Mouse (Mus musculus) hindbrain, embryonic 11.5 days (tissue): ENCODE measurements at regions not wholly inside any gene's neighbourhood (a gene's known extent, or its start where the extent isn't known, plus 50 kb on each side); places are given as distances from the start of the nearest gene placed in this dataset.

Experiments
- ATAC-seq: fragments of 200-750 bp; cut with Nextera tagmentation; 2 replicates; pipeline ENCODE4 v1.8.0; 2017; ENCODE audit warnings: mild to moderate bottlenecking, moderate TSS enrichment, moderate library complexity; ENCODE audit not compliant: low FRiP score
- DNase-seq: peaks from one replicate; pipeline ENCODE4 v3.0.0-alpha.2; 2015; ENCODE audit warnings: low spot score
- H3K27ac ChIP-seq: fragments of 300-500 bp; sonication (generic); 2 replicates; pipeline ENCODE4 v1.5.1; 2014; ENCODE audit warnings: mild to moderate bottlenecking, low read depth, low read length
- H3K27me3 ChIP-seq: fragments of 300-500 bp; sonication (generic); 2 replicates; pipeline ENCODE4 v1.6.1; 2014; ENCODE audit warnings: mild to moderate bottlenecking, low read length, moderate library complexity, mixed read lengths; ENCODE audit not compliant: control insufficient read depth, insufficient read depth
- H3K36me3 ChIP-seq: fragments of 300-500 bp; sonication (generic); 2 replicates; pipeline ENCODE4 v1.6.1; 2014; ENCODE audit warnings: mild to moderate bottlenecking, low read length, moderate library complexity, mixed read lengths; ENCODE audit not compliant: control insufficient read depth, insufficient read depth
- H3K4me1 ChIP-seq: fragments of 300-500 bp; sonication (generic); replicated peaks from 2 replicates; pipeline ENCODE4 v1.6.1; 2014; ENCODE audit warnings: low read length, mixed read lengths; ENCODE audit not compliant: control insufficient read depth, insufficient read depth
- H3K4me2 ChIP-seq: fragments of 300-500 bp; sonication (generic); replicated peaks from 2 replicates; pipeline ENCODE4 v1.6.1; 2014; ENCODE audit warnings: mild to moderate bottlenecking, low read depth, low read length
- H3K4me3 ChIP-seq: fragments of 300-500 bp; sonication (generic); 2 replicates; pipeline ENCODE4 v1.5.1; 2014; ENCODE audit warnings: low read depth, low read length
- H3K9ac ChIP-seq: fragments of 300-500 bp; sonication (generic); 2 replicates; pipeline ENCODE4 v1.6.1; 2014; ENCODE audit warnings: low read depth, low read length
- H3K9me3 ChIP-seq: fragments of 300-500 bp; sonication (generic); 2 replicates; pipeline ENCODE4 v1.6.1; 2016; ENCODE audit warnings: low read length; ENCODE audit not compliant: control insufficient read depth
- WGBS: fragments of 180-500 bp; shearing (Covaris S2); extraction: QIAGEN DNeasy Blood & Tissue Kit; methylation state at CpG from one replicate; pipeline ENCODE4 v1.1.7; 2014; 5-methylcytosine and 5-hydroxymethylcytosine counted together

- ATAC-seq (no peak), DNase-seq (no peak)
- H3K36me3 ChIP-seq = no peaks in the 10 kb centered on the region
- H3K9me3 ChIP-seq = no peaks in the 10 kb centered on the region
- H3K4me1 ChIP-seq = no peaks in the 10 kb centered on the region
- H3K27me3 ChIP-seq = no peaks in the 10 kb centered on the region
- no peak overlapping the region for H3K27ac ChIP-seq
- no peak overlapping the region for H3K4me3 ChIP-seq
- 81% methylated on average over 10 of the region's 10 CpGs for WGBS
- H3K9ac ChIP-seq = no peak overlapping the region
- H3K4me2 ChIP-seq = no peak overlapping the region
Measured at GRCm38 (mm10) chr14:58817961-58818504, 324.7 kb downstream of the 1700129C05Rik start.

DNA sequence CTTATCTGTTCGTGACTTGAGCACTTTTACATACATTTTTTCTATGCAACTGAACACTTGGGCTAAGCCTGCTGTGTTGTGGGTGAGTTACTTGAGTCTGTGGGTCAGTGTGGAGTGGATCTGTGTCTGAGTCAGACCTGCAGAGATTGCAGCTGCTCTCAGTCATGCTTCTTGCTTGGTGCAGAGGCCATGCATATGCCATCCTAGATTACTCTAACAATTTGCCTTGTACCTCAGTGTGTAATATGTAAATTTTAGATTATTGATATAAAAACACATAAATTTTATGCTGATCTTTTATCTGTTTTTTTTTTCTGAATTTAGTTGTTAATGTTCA is 326.2 kb downstream of the 1700129C05Rik start:
- H3K27me3 ChIP-seq = no peaks in the 10 kb centered on the region
- no peaks in the 10 kb centered on the region for H3K9me3 ChIP-seq
- H3K4me2 ChIP-seq = no peak overlapping the region
- no peak for DNase-seq
- no peak overlapping the region for H3K9ac ChIP-seq
- H3K4me3 ChIP-seq = no peak overlapping the region
- no peak overlapping the region for H3K27ac ChIP-seq
- H3K4me1 ChIP-seq = no peaks in the 10 kb centered on the region
- 69% methylated on average over 1 of the region's 1 CpGs for WGBS
- no peak for ATAC-seq
- H3K36me3 ChIP-seq = no peaks in the 10 kb centered on the region

DNA sequence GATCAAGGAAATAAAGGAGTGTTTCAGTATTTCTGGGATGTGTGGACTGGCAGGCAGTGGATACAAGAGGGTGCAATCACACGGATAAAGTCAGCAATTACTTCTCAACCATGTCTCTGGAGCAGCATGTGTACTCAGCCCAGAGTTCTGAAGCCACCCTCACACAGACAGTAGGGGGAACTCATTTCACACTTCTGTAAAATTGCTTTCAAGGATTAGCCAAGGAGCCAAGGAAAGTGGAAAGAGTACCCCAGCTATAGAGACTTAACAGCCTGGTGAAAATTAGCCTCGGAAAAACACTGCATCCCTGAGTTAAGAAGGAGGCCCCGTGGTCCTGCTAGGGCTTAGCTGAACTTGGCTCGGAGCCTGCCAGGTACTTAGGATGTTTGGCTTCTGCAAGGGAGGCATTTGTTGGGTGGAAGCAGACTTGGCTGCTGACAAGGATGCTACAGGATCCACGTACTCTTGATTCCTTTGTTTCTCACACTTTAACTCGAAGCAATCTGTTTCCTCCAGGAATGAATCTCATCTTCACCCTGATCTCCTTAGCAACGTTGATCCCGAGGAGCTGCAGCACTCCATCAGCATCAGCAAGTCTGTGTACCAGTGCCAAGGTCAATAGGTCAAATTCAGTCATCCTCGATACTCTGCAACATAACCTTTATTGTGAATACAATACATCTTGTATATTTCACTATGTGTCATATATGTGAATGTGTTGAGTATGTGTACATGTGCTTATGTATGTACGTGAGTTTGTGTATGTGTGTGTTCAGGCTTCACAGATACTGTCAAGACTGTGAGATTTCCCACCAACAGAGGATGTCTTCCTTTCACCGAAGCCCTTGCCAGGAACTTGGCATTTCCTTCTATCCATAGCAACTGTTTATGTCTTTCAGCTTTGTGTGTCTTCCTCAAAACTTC is 326.8 kb downstream of the 1700129C05Rik start:
- 74% methylated on average over 11 of the region's 11 CpGs for WGBS
- ATAC-seq = no peak
- Histone ChIP-seq H3K9me3 (no peaks in the 10 kb centered on the region), H3K4me1 (no peaks in the 10 kb centered on the region), H3K27me3 (no peaks in the 10 kb centered on the region), H3K4me3 (no peak overlapping the region), H3K27ac (no peak overlapping the region), H3K36me3 (no peaks in the 10 kb centered on the region), H3K9ac (no peak overlapping the region), H3K4me2 (no peak overlapping the region)
- no peak for DNase-seq

GRCm38 (mm10) chr14:58812585-58812984 is 330.1 kb downstream of the 1700129C05Rik start:
- Histone ChIP-seq H3K27ac (no peak overlapping the region), H3K9ac (no peak overlapping the region), H3K4me2 (no peak overlapping the region), H3K4me1 (no peaks in the 10 kb centered on the region), H3K27me3 (no peaks in the 10 kb centered on the region), H3K9me3 (no peaks in the 10 kb centered on the region), H3K36me3 (no peaks in the 10 kb centered on the region), H3K4me3 (no peak overlapping the region)
- WGBS = 75% methylated on average over 5 of the region's 5 CpGs
- DNase-seq = no peak
- no peak for ATAC-seq

GRCm38 (mm10) chr14:58801402-58801861 is 341.3 kb downstream of the 1700129C05Rik start:
- Histone ChIP-seq H3K4me1 (no peaks in the 10 kb centered on the region), H3K4me3 (no peak overlapping the region), H3K4me2 (no peak overlapping the region), H3K9me3 (no peaks in the 10 kb centered on the region), H3K27ac (no peak overlapping the region), H3K9ac (no peak overlapping the region), H3K27me3 (no peaks in the 10 kb centered on the region), H3K36me3 (no peaks in the 10 kb centered on the region)
- ATAC-seq (no peak), DNase-seq (no peak)

DNA sequence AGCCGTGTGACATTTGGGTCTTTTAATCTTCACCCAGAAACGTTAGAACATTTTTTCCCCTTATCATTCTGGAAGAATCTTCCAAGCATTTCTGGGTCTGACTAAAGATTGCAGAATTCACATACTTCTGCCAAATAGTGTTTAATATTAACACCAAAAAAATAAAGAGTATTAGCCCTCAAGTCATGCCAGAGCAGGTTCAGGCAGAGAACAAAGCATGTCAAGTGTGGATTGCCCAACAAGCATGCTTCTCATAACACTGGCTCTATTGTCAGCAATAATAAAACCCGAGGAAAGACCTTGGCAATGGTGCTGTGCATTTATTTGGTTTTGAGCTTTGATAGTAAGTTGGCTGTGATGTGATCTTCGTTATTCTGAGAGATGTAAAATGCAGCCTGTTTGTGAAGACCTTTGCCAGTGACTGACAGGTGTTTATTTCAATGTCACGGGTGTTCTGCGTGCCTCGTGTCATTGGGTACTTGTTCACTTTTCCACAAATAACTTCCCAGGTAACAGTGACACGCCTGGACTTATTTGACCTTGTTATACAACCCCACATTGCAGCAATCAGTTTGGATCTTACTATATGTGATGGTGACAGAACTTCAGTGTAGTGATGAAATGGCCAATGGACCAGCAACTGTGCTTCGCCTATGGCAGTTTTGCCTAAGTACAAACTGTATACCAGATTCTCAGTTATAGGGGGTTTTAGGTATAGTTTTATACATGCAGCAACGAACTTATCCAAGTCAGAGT is 354.3 kb downstream of the 1700129C05Rik start:
- 86% methylated on average over 10 of the region's 10 CpGs for WGBS
- ATAC-seq (no peak), DNase-seq (no peak)
- no peaks in the 10 kb centered on the region for H3K9me3 ChIP-seq
- H3K36me3 ChIP-seq = no peaks in the 10 kb centered on the region
- no peak overlapping the region for H3K4me2 ChIP-seq
- no peak overlapping the region for H3K9ac ChIP-seq
- H3K4me3 ChIP-seq = no peak overlapping the region
- no peaks in the 10 kb centered on the region for H3K27me3 ChIP-seq
- no peak overlapping the region for H3K27ac ChIP-seq
- H3K4me1 ChIP-seq = no peaks in the 10 kb centered on the region

DNA sequence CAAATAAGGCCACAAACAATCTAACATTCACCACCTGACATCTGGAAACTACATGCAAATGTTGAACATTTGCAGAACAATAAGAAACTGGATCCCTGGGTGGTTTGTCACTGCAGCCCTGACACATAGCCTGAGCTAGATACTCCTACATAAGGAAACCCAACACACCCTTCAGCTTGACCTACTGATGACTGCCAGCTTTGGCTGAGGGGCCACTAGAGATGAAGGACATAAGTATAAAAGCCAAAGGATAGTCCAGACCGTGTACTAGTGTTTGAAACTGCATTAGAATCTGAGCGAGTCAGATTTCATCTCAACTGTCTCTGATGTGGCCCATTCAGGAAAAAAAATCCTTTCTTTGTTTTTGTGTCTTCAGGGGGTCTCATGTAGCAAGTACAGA is 355.1 kb downstream of the 1700129C05Rik start:
- Histone ChIP-seq H3K36me3 (no peaks in the 10 kb centered on the region), H3K27me3 (no peaks in the 10 kb centered on the region), H3K4me3 (no peak overlapping the region), H3K4me2 (no peak overlapping the region), H3K4me1 (no peaks in the 10 kb centered on the region), H3K27ac (no peak overlapping the region), H3K9ac (no peak overlapping the region), H3K9me3 (no peaks in the 10 kb centered on the region)
- DNase-seq = no peak
- no peak for ATAC-seq
- 84% methylated on average over 2 of the region's 2 CpGs for WGBS

DNA sequence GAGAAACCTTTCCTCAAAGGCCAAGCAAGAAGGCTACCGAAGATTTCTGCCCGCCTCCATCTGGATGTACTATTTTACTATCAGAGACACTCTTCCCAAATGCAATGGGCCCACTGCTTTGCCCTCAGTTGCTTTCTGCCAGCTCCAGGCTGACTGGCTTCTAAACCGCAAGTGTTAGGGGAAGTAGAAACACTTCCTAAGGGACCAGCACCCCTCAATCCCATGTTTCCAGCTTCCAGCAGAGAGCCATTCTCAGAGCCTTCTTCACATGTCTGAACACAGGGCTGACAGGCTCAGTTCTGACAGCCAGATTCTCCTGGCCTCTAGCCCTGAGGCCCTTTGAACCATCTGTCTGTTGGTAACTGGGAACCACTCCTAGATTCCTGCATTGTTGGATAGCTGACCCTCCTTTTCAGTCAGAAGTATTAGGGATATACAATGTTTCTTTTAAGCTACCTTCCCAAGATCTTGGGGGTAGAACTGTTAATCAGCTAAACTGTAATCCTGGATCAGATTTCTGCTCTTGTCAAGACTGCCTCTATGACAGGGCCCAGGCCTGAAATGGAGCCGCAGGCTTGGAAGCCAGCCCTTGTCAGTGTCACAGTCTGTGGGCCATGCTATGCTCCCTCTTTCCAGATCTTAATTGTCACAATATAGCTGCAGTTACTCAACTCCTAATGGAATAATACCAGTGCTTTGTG is 355.8 kb downstream of the 1700129C05Rik start:
- no peak for ATAC-seq

More for the DNA sequence above, 355.8 kb downstream of the 1700129C05Rik start:
- H3K9ac ChIP-seq = no peak overlapping the region
- WGBS = 89% methylated on average over 4 of the region's 4 CpGs
- no peak overlapping the region for H3K27ac ChIP-seq
- H3K4me1 ChIP-seq = no peaks in the 10 kb centered on the region
- no peaks in the 10 kb centered on the region for H3K9me3 ChIP-seq
- H3K4me3 ChIP-seq = no peak overlapping the region
- no peak for DNase-seq
- H3K4me2 ChIP-seq = no peak overlapping the region
- H3K36me3 ChIP-seq = no peaks in the 10 kb centered on the region
- H3K27me3 ChIP-seq = no peaks in the 10 kb centered on the region
